Mouse (Mus musculus) adrenal gland, postnatal 14 days (tissue): ENCODE measurements around the gene Rffl. TPM values are rescaled to one million over a fixed set of nuclear protein-coding genes. Genes with fewer than 3 reads are reported as not detected.

ENCODE experiments used
- DNase-seq: peaks from one replicate; pipeline ENCODE4 v3.0.0; 2021; ENCODE audit warnings: mixed read lengths
- total RNA-seq: library from RNA; stranded (reverse); gene quantifications from 2 replicates; pipeline ENCODE4 v1.2.3, GENCODE M21; 2021

The Rffl gene
- total RNA-seq, 1 experiment from 2014 or later, result 7.8 TPM

GRCm38 (mm10) chr11:82874924-82875323, 3.9 kb upstream of the Rffl start:
- DNase-seq, result no peak

GRCm38 (mm10) chr11:82870173-82871030, 608 bp downstream of the Rffl start:
- peak; percentile 64 for DNase-seq

GRCm38 (mm10) chr11:82869506-82870172, 1.4 kb downstream of the Rffl start:
- DNase-seq, result no peak

GRCm38 (mm10) chr11:82867956-82868355, 3.1 kb downstream of the Rffl start:
- DNase-seq, result no peak

GRCm38 (mm10) chr11:82866850-82867564, 4.0 kb downstream of the Rffl start:
- no peak for DNase-seq

- DNase-seq, result no peak
Observed at GRCm38 (mm10) chr11:82865957-82866356, 5.1 kb downstream of the Rffl start.

- no peak for DNase-seq
Observed at GRCm38 (mm10) chr11:82863488-82863931, 7.5 kb downstream of the Rffl start.

GRCm38 (mm10) chr11:82863059-82863458, 8.0 kb downstream of the Rffl start:
- DNase-seq, result no peak

GRCm38 (mm10) chr11:82862638-82863037, 8.4 kb downstream of the Rffl start:
- DNase-seq, result no peak

GRCm38 (mm10) chr11:82861558-82861957, 9.5 kb downstream of the Rffl start:
- DNase-seq, result peak; percentile 29

- DNase-seq, result no peak
Observed at GRCm38 (mm10) chr11:82860759-82861158, 10.3 kb downstream of the Rffl start.

GRCm38 (mm10) chr11:82857307-82857848, 13.6 kb downstream of the Rffl start:
- no peak for DNase-seq

- no peak for DNase-seq
Observed at GRCm38 (mm10) chr11:82856032-82856431, 15.0 kb downstream of the Rffl start.

GRCm38 (mm10) chr11:82855327-82855973, 15.6 kb downstream of the Rffl start:
- DNase-seq, result no peak

GRCm38 (mm10) chr11:82854111-82854510, 16.9 kb downstream of the Rffl start:
- DNase-seq, result no peak

GRCm38 (mm10) chr11:82852958-82853357, 18.1 kb downstream of the Rffl start:
- DNase-seq, result no peak

- DNase-seq, result no peak
Observed at GRCm38 (mm10) chr11:82852540-82852939, 18.5 kb downstream of the Rffl start.

- DNase-seq, result no peak
Observed at GRCm38 (mm10) chr11:82852115-82852514, 18.9 kb downstream of the Rffl start.

GRCm38 (mm10) chr11:82850259-82850658, 20.8 kb downstream of the Rffl start:
- DNase-seq, result no peak

- no peak for DNase-seq
Observed at GRCm38 (mm10) chr11:82847571-82848000, 23.4 kb downstream of the Rffl start.

- no peak for DNase-seq
Observed at GRCm38 (mm10) chr11:82846938-82847337, 24.1 kb downstream of the Rffl start.

- no peak for DNase-seq
Observed at GRCm38 (mm10) chr11:82846079-82846436, 25.0 kb downstream of the Rffl start.
